Mouse (Mus musculus) urinary bladder, adult 2 months (tissue): ENCODE results near the gene Gm5346. TPM values are rescaled to one million over a fixed set of nuclear protein-coding genes. Genes with fewer than 3 reads are reported as not detected.
"Not testable (repeated sequence)": the region's sequence is repeated elsewhere in the genome, so short reads cannot be mapped to it uniquely, and the experiment has no call there.

Experiments
- DNase-seq: peaks from one replicate; pipeline ENCODE4 v3.0.0; 2022; ENCODE audit warnings: low spot score
- polyA plus RNA-seq: library from polyadenylated mRNA; depleted of rRNA; stranded (reverse); fragments of >200 nt; gene quantifications from 2 replicates; pipeline ENCODE4 v1.2.3, GENCODE M21; 2012; rRNA removed

Gene Gm5346
- not detected in 2 replicates for polyA plus RNA-seq

GRCm38 (mm10) chr8:43627176-43627575 is at the start of gene Gm5346:
TSS of gene Gm5346 (minus strand) at chr8:43627276.
- DNase-seq = no peak

- no peak for DNase-seq
Measured at GRCm38 (mm10) chr8:43616046-43616445, 11.0 kb downstream of the Gm5346 start.

GRCm38 (mm10) chr8:43603657-43604056 is 23.4 kb downstream of the Gm5346 start:
- DNase-seq = not testable (repeated sequence)

GRCm38 (mm10) chr8:43603166-43603565 is 23.9 kb downstream of the Gm5346 start:
- DNase-seq = not testable (repeated sequence)

GRCm38 (mm10) chr8:43576607-43577006 is 50.5 kb downstream of the Gm5346 start, which contains the start of gene Adam26a:
TSS of gene Adam26a (minus strand) at chr8:43576707.
- not testable (repeated sequence) for DNase-seq

Other genes starting within 250 kb of the Gm5346 start
- not detected in 2 replicates for gene Adam26b, start 99.2 kb downstream of the Gm5346 start, polyA plus RNA-seq
- gene Adam26a, start 50.6 kb downstream of the Gm5346 start, polyA plus RNA-seq = not detected in 2 replicates
- gene Adam34, start 82.8 kb upstream of the Gm5346 start, polyA plus RNA-seq = not detected in 2 replicates